Mouse (Mus musculus): ENCODE data around the gene Usp15.
"Not testable (repeated sequence)": the region's sequence is repeated elsewhere in the genome, so short reads cannot be mapped to it uniquely, and the experiment has no call there.

The Usp15 gene

GRCm38 (mm10) chr10:123196835-123197559 lies at the start of gene Usp15:
TSS of gene Usp15 (minus strand) at chr10:123196995.
- DNase-seq (ENCODE audit: low spot score): peak; percentile 98

DNA sequence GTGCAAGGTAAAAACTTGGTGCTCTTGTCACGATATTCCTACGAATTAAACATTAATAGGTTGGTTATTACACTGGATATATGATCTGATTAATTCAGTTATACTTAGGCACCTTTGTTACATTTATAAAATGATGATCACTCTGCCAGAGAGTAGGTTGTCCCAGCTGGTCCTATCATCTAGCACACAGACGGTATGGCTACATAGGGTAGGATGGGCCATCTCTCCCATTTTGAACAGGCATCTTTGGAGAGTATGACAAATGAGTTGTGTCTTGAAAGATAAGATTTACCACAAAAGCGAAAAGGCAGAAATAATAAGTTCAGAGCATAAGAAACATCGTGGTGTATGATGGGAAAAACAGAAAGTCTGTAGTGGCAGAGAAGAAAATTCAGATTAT lies 32.6 kb upstream of the Usp15 start:
- no peak for DNase-seq (ENCODE audit: low spot score)

- DNase-seq (ENCODE audit: low spot score): no peak
Observed at GRCm38 (mm10) chr10:123222785-123223184, 26.0 kb upstream of the Usp15 start.

- no peak for DNase-seq (ENCODE audit: low spot score)
Observed at GRCm38 (mm10) chr10:123209517-123209916, 12.7 kb upstream of the Usp15 start.

DNA sequence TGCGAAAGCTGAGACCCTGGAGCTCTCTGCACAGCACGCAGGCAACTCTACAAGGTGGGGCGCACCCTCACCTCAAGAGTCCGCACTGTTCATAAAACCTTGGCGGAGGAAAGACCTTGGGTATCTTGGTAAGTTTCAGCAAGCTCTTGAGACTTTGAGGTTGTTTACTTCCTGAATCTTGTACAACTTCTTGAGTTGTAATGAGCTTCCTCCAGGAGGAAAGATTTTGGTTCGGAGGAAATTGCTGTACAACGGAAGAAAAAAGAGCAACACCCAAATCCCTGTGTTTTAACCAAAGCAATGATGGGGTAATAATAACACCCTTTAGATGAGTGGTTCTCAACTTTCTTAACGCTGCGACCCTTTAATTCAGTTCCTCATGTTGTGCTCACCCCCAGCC lies 11.5 kb upstream of the Usp15 start:
- no peak for DNase-seq (ENCODE audit: low spot score)

DNA sequence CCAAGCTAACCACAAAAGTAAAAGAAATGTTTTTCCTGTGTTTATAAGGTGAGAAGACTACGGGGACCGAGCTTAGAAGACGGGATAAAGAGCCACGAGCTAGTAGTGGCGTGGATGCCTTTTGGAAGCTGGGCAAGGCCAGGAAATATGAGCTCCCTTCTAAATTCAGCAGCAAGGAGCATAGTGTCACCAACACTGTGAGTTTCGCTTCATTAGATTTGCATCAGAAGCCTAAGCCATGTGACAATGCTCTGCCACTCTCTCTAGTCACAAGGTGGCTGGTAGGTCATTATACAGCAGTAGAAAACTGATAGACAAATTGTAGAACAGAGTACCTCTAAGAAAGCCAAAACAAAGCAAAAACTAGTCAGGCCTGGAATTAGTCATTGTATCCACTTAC lies 9.3 kb upstream of the Usp15 start:
- no peak for DNase-seq (ENCODE audit: low spot score)

GRCm38 (mm10) chr10:123205364-123205763 lies 8.6 kb upstream of the Usp15 start:
- DNase-seq (ENCODE audit: low spot score): not testable (repeated sequence)

DNA sequence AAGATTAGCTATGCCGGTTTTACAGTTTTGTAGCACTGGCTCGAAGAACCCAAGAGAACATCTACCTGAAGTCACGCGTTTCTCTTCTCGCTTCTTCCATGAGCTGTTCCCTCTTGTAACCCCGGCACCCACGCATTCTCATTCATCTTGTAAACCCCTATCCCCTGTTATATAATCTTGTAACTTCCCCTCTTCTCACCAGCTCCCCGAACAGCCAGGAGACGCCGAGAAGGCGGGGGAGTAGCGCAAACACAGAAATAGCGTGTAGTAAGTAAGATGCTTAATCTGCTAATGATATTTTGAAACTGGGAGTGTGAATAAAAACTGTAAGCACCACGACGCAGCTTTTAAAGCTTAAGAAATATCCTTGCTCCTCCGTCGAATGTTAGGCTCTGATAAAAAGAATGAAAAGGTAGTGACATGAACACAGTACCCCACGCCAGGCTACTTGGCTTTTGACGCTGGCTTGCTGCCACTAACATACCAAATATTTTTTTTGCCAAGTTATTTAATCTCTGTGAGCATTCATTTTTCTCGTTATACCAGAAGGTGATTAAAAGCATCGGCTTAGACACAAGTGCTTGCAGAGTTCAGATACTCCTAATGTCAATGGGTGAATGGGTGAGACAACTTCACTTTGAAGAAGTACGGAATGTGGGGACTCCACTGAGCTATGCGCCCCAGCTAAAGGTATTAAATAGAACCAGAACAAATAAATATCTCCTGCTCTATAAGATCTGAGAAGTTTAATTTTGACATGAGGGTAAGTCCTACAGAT lies 5.4 kb upstream of the Usp15 start:
- no peak for DNase-seq (ENCODE audit: low spot score)

DNA sequence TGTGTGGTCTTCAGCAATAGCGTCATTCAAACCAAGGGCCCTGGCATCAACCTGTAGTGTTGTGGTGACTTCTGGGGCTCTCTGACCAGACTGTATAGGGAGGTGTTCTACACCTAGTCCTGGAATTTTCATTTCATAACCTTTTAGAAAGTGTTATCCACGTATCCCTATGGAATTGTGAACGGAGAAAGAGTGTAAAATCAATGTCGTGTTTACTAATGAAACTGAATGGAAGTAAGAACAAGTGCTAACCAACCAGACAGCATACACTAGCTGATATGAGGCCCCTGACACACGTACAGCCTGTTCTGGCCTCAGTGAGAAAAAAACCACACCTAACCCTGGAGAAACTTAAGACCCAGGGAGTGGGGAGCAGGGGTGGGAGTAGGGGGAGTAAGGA lies 4.6 kb upstream of the Usp15 start:
- DNase-seq (ENCODE audit: low spot score): no peak

DNA sequence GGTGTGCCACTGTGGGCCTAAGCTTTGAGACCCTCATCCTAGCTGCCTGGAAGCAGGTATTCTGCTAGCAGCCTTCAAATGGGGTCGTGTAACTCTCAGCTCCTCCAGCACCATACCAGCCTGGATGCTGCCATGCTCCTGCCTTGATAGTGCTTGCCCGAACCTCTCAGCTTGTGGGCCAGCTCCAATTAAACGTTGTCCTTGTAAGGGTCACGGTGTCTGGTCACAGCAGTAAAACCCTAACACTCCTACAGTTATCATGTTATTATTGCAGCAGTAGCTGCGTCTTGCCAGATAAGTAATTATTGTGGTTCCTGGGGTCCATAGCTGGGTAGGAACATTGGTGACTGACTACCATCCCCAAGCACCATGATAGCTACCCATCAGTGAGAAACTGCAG lies 4.2 kb upstream of the Usp15 start:
- no peak for DNase-seq (ENCODE audit: low spot score)

DNA sequence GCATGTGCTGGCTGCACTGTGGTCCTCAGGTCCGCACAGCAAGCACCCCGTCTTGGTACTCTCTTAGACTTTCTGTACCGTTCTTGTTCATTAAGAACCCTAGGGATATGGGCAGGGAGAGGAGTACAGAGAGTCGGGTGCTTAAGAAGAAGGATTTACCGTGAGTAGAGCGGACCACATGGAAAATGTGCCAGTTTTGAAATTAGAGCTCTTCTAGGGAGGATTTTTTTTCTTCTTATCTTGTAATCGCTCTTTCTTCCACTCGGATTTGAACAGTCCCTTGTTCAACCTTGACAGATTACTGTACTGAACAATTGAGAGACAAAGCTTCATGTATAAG lies 3.5 kb upstream of the Usp15 start:
- no peak for DNase-seq (ENCODE audit: low spot score)

GRCm38 (mm10) chr10:123199615-123200319 lies 3.0 kb upstream of the Usp15 start:
- DNase-seq (ENCODE audit: low spot score): no peak

- no peak for DNase-seq (ENCODE audit: low spot score)
Observed at GRCm38 (mm10) chr10:123199119-123199518, 2.3 kb upstream of the Usp15 start.

- no peak for DNase-seq (ENCODE audit: low spot score)
Observed at GRCm38 (mm10) chr10:123198183-123198582, 1.4 kb upstream of the Usp15 start.

GRCm38 (mm10) chr10:123195961-123196834 lies 597 bp downstream of the Usp15 start:
- DNase-seq (ENCODE audit: low spot score): no peak

GRCm38 (mm10) chr10:123195501-123195900 lies 1.3 kb downstream of the Usp15 start:
- no peak for DNase-seq (ENCODE audit: low spot score)

- DNase-seq (ENCODE audit: low spot score): no peak
Observed at GRCm38 (mm10) chr10:123191038-123191437, 5.8 kb downstream of the Usp15 start.

DNA sequence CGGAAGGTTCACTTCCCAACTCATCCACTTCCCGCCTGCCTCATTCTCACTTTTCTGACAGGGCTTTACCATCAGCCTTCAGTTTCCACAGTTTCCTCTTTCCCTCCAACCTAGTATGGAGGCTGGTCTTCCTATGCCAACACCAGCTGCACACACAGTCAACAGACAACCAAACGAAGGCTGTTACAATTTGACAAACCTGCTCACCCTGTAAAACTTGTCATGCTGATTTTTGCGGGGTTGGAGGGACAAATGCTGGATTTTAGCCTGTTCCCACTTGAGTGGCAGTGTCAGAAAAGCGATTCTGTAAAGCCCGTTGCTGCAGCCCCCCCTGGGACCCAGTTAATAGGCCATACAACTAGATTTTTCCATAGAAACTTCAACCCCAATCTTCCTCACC lies 9.5 kb downstream of the Usp15 start:
- DNase-seq (ENCODE audit: low spot score): no peak

- DNase-seq (ENCODE audit: low spot score): no peak
Observed at GRCm38 (mm10) chr10:123185907-123186306, 10.9 kb downstream of the Usp15 start.

DNA sequence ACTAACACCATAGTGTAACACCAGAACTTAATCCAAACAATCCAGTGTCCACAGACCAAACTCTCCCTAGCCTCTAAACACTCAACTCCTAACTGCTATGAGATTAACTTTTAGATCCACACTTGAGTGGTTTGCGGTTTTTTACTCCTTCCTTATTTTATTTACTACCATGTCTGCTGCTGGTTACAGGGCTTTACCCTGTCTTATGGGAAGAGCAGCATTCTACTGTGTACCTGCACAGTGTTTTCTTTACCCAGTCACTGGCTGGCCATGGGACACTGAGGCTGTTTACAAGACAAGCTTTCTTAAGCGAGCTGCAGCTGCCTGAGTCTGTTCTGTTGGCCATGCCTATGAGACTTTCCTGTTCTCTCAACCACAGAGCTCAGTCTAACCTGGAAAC lies 13.1 kb downstream of the Usp15 start:
- no peak for DNase-seq (ENCODE audit: low spot score)

DNA sequence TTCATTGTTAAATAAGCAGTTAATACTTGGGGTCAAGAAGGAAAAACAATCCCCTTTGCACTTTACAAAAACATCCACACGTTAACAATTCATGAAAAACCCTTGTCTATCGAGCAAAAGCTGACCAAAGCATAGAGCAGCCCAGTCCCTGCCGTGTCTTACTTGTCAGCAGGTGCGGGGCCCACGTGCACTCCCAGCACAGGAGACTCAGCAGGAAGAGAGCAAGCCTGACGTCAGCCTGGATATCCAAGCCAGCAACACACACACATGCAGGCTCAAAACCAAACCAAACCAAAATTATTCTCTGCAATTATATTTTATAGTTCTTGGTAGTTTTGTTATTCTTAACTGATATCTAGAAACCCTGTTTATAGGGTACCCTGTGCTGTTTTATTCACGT lies 13.6 kb downstream of the Usp15 start:
- no peak for DNase-seq (ENCODE audit: low spot score)

DNA sequence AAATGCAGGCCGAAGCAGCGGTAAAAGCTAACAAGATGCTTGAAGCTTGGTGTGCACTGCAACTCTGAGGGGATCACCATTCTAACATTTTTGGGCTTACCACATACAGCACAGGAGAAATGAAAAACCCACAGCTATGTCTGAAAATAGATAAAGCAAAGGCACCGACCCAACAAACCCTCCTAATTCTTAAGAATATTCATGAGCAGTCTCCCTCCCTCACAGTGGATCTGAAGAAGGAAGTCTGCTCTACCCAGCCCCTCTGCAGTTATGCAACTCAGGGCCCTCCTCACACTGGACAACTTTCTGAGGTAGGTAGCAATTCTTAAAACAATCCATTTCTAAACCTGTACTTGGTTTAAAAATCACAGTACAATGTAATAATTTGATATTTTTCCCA lies 14.4 kb downstream of the Usp15 start:
- DNase-seq (ENCODE audit: low spot score): no peak
